Mouse (Mus musculus) limb, embryonic 10.5 days (tissue): ENCODE data around the gene Prune1. TPM values are rescaled to one million over a fixed set of nuclear protein-coding genes. Genes with fewer than 3 reads are reported as not detected.

Experiments
- DNase-seq: peaks from one replicate; pipeline ENCODE4 v3.0.0-alpha.2; 2017; ENCODE audit warnings: low spot score
- H3K27ac ChIP-seq: fragments of 300-500 bp; sonication (generic); 2 replicates; pipeline ENCODE4 v1.5.1; 2016; ENCODE audit warnings: mild to moderate bottlenecking
- H3K27me3 ChIP-seq: fragments of 300-500 bp; sonication (generic); 2 replicates; pipeline ENCODE4 v1.6.1; 2016; ENCODE audit warnings: low read depth, mild to moderate bottlenecking; ENCODE audit not compliant: poor library complexity, severe bottlenecking
- H3K36me3 ChIP-seq: fragments of 300-500 bp; sonication (generic); 2 replicates; pipeline ENCODE4 v1.6.1; 2016; ENCODE audit warnings: mild to moderate bottlenecking, moderate library complexity
- H3K4me1 ChIP-seq: fragments of 300-500 bp; sonication (generic); 2 replicates; pipeline ENCODE4 v1.6.1; 2016
- H3K4me3 ChIP-seq: fragments of 300-500 bp; sonication (generic); 2 replicates; pipeline ENCODE4 v1.5.1; 2016; ENCODE audit warnings: mild to moderate bottlenecking, moderate library complexity
- H3K9me3 ChIP-seq: fragments of 300-500 bp; sonication (generic); replicated peaks from 2 replicates; pipeline ENCODE4 v1.6.1; 2016; ENCODE audit warnings: mild to moderate bottlenecking
- WGBS: fragments of 180-500 bp; shearing (Covaris S2); methylation state at CpG from one replicate; pipeline ENCODE4 v1.1.7; 2016; 5-methylcytosine and 5-hydroxymethylcytosine counted together
- polyA plus RNA-seq: library from polyadenylated mRNA; unstranded; fragments of >200 nt; fragmentation: Nextera tagmentation; extraction: Ambion mirVana; gene quantifications from 2 replicates; pipeline ENCODE4 v1.2.1, GENCODE M21; 2016

Prune1 gene
- polyA plus RNA-seq, 1 experiment from 2014 or later: 30.5 TPM

DNA sequence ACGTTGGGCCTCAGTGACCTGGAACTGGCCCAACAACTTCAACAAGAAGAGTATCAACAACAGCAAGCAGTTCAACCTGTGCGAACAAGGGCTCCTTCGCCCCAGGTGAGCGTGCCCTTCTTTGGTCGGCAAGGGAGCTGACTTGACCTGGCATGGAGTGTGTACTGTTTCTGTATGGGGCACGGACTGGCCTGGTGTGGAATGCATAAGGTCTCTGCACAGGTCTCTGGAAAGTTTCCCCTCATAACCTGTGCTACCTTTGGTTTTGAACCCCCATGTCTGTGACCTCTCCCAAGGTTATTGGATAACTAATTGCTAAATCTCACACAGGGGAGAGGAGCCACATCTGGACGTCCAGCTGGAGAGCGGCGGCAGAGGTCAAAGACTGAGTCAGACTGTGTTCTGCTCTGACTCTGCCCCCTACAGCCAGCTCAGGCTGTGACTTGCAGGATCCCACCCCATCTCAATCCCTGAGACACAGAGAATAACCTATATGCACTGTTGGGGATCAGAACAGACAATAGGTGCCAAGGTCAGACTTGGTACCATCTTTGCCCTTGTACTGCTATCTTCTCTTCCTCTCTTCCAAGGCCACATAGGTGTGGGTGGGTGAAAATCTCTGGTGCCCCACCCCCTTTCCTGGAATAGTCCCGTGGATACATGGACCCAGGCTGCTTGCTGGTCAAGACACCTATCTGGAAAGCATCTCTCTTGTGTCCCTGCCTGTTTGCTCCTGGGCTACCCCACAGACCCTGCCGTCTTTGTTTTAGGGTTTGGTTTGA is 13.6 kb upstream of the Prune1 start:
- 80% methylated on average over 11 of the region's 11 CpGs for WGBS
- Histone ChIP-seq H3K9me3 (no peaks in the 10 kb centered on the region), H3K36me3 (peaks cover 65% of the 10 kb centered on the region), H3K27me3 (no peaks in the 10 kb centered on the region), H3K4me3 (no peak overlapping the region), H3K27ac (no peak overlapping the region), H3K4me1 (peaks cover 9% of the 10 kb centered on the region; the same call in 1 of the 2 replicates)
- DNase-seq: no peak

DNA sequence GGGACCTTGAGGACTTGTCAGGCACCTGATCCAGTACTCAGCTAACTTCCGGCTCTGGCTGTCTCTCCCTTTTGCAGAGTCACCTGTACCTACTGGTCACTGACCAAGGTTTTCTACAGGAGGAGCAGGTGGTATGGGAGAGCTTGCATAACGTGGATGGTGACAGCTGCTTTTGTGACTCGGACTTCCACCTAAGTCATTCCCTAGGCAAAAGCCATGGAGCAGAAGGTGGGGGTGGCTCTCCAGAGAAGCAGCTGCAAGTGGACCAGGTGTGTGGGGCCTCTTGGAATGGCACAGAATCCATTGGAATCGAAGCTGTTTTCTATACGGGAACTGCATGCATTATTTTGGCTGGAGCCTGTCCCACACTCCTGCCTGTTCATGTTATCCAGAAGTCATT is 12.8 kb upstream of the Prune1 start:
- Histone ChIP-seq H3K9me3 (no peaks in the 10 kb centered on the region), H3K27ac (no peak overlapping the region), H3K4me3 (no peak overlapping the region), H3K36me3 (peaks cover 73% of the 10 kb centered on the region), H3K27me3 (no peaks in the 10 kb centered on the region), H3K4me1 (peaks cover 9% of the 10 kb centered on the region; the same call in 1 of the 2 replicates)
- no peak for DNase-seq
- 89% methylated on average over 5 of the region's 5 CpGs for WGBS

DNA sequence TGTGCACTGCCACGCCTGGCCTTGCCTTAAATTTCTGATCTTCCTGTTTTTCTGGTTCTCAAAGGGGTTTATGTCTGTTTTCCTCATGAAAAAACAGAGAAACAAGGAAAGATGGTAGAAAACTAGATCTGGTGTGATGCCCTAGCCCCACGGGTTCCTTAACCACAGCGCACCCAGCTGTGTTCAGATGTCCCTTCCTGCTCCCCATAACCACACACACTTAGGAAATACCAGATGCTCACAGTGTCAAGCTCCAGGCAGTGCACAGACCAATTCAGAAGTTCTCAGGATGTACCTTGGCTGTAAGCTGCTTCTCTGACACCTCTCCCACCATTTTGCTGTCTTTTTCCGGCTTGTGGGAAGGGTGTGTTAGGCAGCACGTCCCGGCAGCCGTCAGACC is 12.4 kb upstream of the Prune1 start:
- 88% methylated on average over 7 of the region's 7 CpGs for WGBS
- Histone ChIP-seq H3K36me3 (peaks cover 73% of the 10 kb centered on the region), H3K27me3 (no peaks in the 10 kb centered on the region), H3K27ac (no peak overlapping the region), H3K4me3 (no peak overlapping the region), H3K4me1 (peaks cover 9% of the 10 kb centered on the region; the same call in 1 of the 2 replicates), H3K9me3 (no peaks in the 10 kb centered on the region)
- DNase-seq: no peak

DNA sequence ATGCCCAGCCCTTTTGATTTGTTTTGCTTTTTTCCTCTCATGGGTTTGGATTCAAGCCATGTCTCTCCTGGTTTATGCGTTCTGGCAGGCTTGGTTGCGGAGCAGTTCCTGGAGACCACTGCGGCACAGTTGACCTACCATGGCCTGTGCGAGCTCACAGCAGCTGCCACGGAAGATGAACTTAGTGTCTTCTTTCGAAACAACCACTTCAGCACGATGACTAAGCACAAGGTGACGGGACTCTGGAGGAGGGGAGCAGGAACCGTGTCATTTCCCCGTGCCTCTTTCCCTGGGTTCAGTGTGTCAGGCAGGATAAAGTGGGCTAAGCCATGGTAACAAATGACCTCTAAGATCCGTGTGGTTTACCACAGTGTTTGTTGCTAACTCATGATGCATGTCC is 11.7 kb upstream of the Prune1 start:
- 86% methylated on average over 11 of the region's 11 CpGs for WGBS
- Histone ChIP-seq H3K27ac (no peak overlapping the region), H3K36me3 (peaks cover 76% of the 10 kb centered on the region), H3K4me1 (peaks cover 9% of the 10 kb centered on the region; the same call in 1 of the 2 replicates), H3K9me3 (no peaks in the 10 kb centered on the region), H3K4me3 (no peak overlapping the region), H3K27me3 (no peaks in the 10 kb centered on the region)
- no peak for DNase-seq

DNA sequence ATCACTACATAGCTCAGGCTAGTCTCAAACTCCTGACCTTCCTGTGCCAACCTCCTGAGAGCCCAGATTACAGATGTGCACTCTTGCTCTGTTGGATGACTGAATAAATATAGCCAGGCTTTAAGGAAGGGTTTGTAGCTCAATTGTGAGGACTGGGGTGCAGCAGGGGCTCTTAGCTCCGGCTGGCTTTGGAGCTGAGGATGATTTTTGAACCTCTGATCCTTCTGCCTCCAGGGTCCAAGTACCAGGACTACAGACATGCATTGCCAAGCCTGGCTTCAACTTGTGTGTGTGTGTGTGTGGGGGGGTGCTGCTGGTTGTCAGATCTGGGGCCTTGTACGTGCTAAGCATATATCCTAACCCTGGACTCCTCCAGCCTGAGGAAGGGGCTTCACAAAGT is 11.0 kb upstream of the Prune1 start:
- peaks cover 80% of the 10 kb centered on the region for H3K36me3 ChIP-seq
- no peak overlapping the region for H3K4me3 ChIP-seq
- H3K27ac ChIP-seq: no peak overlapping the region
- no peak for DNase-seq
- H3K9me3 ChIP-seq: no peaks in the 10 kb centered on the region
- WGBS: 92% methylated on average over 2 of the region's 2 CpGs
- no peaks in the 10 kb centered on the region for H3K27me3 ChIP-seq
- H3K4me1 ChIP-seq: peaks cover 9% of the 10 kb centered on the region; the same call in 1 of the 2 replicates

DNA sequence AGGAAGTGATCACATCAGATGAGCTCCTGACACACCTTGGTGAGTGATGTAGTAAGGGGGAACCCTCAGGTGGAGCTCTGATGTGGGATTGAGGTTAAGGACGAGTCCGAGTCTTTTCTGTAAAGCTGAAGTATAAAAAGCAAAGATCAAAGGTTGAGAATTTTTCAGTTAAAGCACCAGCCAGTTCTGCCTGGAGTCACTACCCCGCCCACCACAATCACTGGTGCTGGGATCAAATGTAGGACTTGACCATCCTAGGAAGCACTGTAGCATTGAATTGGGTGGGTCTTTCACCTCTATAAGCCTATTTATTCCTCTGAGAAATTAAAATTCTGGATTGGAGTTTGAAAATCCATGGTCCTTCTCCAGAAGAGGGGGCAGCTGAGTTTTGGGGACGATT is 9.2 kb upstream of the Prune1 start:
- no peaks in the 10 kb centered on the region for H3K9me3 ChIP-seq
- H3K4me3 ChIP-seq: no peak overlapping the region
- DNase-seq: no peak
- peaks cover 72% of the 10 kb centered on the region for H3K36me3 ChIP-seq
- no peaks in the 10 kb centered on the region for H3K27me3 ChIP-seq
- H3K4me1 ChIP-seq: 0 out of 2 replicates have a peak, but pooled peaks cover 4% of the 10 kb centered on the region
- H3K27ac ChIP-seq: no peak overlapping the region
- 88% methylated on average over 4 of the region's 4 CpGs for WGBS

DNA sequence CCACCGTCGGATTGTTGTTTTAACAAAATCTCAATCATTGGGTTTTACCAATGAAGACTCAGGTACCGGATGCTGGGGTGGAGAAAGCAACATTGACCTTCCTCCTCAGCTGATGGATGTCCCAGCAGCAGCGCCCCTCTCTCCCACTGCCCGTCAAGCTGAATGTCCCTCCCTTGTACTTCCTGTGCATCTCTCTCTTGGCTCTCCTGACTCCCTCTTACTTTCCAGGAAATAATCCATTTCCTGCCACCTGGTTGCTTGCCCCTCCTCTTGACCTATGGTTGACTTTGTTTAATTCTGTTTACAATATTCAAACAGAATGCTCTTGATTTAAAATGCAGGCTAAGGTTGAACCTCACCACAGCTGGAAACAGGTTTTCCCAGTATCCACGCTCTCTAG is 8.3 kb upstream of the Prune1 start:
- DNase-seq: no peak
- WGBS: 79% methylated on average over 6 of the region's 6 CpGs

DNA sequence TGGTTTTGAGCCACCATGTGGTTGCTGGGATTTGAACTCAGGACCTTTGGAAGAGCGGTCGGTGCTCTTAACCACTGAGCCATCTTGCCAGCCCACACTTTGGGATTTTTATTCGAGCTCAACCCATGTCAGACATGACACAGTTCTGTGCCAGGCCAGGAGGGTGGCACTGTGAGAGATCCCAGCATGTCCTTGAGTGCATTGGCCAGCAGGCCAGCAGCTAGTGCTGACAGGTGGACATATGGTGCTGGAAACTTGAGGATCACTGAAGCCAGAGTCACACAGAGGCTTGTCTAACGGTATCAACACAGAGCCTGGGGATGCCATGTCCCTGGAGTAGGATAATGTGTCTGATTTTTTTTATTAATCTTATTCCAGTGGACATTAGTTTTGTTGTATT is 7.5 kb upstream of the Prune1 start:
- Histone ChIP-seq H3K4me1 (peaks cover 5% of the 10 kb centered on the region), H3K27me3 (no peaks in the 10 kb centered on the region), H3K36me3 (peaks cover 58% of the 10 kb centered on the region), H3K27ac (no peak overlapping the region), H3K9me3 (no peaks in the 10 kb centered on the region), H3K4me3 (no peak overlapping the region)
- 94% methylated on average over 4 of the region's 4 CpGs for WGBS
- no peak for DNase-seq

More for the DNA sequence above, 8.3 kb upstream of the Prune1 start:
- no peak overlapping the region for H3K4me3 ChIP-seq
- H3K36me3 ChIP-seq: peaks cover 65% of the 10 kb centered on the region
- no peak overlapping the region for H3K27ac ChIP-seq
- no peaks in the 10 kb centered on the region for H3K4me1 ChIP-seq
- no peaks in the 10 kb centered on the region for H3K27me3 ChIP-seq
- H3K9me3 ChIP-seq: no peaks in the 10 kb centered on the region

DNA sequence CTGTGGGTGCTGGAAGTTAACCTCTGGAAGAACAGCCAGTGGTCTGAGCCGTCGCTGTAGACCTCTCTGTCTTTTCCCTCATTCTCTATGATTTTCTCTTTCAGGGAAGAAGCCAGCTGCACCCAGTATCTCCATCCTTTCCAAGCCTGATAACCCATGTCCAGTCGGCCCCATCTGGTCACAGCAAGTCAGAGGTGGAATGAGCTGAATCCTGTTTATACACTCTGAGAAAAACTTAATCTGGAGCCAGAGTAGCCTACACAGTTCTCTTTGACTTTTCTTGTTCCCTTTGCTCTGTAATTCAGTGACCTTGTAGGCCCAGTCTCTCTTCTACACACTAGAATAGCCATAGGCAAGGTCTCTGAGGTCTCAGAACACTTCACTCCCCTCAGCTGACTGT is 5.7 kb upstream of the Prune1 start:
- H3K9me3 ChIP-seq: no peaks in the 10 kb centered on the region
- H3K4me1 ChIP-seq: peaks cover 15% of the 10 kb centered on the region
- no peak for DNase-seq
- 90% methylated on average over 3 of the region's 3 CpGs for WGBS
- H3K36me3 ChIP-seq: peaks cover 40% of the 10 kb centered on the region
- H3K27me3 ChIP-seq: no peaks in the 10 kb centered on the region
- no peak overlapping the region for H3K27ac ChIP-seq
- H3K4me3 ChIP-seq: no peak overlapping the region

DNA sequence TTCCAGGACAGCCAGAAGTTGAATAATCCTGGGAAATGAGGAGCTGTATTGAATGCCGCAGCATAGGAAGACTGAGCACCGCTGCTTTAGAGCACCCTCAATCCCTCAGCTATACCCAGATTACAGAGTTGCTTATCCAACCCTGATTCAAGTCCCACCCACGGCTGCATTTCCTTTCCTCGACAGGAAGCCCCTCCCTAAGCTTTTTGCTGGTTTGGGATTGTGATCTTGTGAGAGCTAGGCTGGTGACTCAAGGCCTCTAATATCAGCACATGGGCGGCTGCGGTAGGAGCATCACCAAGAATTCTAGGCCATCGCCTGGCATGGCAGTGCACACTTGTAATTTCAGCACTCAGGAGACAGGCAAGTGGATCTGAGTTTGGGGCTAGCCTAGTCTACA is 4.6 kb upstream of the Prune1 start:
- H3K4me3 ChIP-seq: no peak overlapping the region
- H3K27me3 ChIP-seq: no peaks in the 10 kb centered on the region
- no peak overlapping the region for H3K27ac ChIP-seq
- H3K4me1 ChIP-seq: peaks cover 22% of the 10 kb centered on the region
- peaks cover 32% of the 10 kb centered on the region for H3K36me3 ChIP-seq
- no peak for DNase-seq
- 90% methylated on average over 7 of the region's 7 CpGs for WGBS
- H3K9me3 ChIP-seq: no peaks in the 10 kb centered on the region

DNA sequence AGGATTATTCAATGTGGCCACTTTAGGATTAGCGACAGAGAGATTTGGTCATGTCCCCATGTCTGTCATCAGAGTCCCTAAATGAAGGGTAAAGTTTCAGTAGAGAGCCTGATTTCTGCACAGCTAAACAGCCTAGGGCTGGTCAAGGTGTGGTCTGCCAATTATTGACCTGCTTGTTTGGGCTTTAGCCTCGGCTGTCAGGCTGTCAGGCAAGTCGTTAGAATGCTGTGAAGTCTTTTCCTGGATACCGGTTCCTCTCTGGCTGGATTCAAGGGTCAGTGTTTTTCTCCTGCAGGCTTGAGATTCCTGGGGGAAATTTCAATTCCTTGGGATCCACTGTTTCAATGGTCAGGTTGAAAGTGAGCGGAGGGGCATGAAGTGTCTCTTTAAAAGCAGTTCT is 4.1 kb upstream of the Prune1 start:
- peaks cover 27% of the 10 kb centered on the region for H3K36me3 ChIP-seq
- H3K4me3 ChIP-seq: no peak overlapping the region
- no peak for DNase-seq
- peaks cover 22% of the 10 kb centered on the region for H3K4me1 ChIP-seq
- no peaks in the 10 kb centered on the region for H3K27me3 ChIP-seq
- 67% methylated on average over 5 of the region's 5 CpGs for WGBS
- no peaks in the 10 kb centered on the region for H3K9me3 ChIP-seq
- no peak overlapping the region for H3K27ac ChIP-seq

DNA sequence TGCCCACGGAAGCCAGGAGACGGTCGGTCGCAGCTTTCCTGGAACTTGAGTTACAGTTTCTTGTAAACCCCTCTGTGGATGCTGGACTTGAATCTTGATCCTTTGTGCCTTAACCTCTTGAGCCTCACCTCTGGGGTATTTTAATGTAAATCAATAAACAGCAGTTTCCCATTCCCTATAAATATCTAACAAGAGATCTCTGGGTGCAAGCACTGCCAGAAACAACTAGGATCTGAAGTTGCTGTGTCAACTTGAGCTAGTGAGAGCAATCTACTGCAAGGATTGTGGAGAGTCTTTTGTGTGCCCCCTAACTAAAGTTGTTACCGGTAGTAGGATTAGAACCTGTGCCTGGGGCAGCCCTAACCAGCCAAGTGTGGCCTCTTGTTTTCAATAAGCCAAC is 3.5 kb upstream of the Prune1 start:
- peaks cover 26% of the 10 kb centered on the region for H3K4me1 ChIP-seq
- no peak overlapping the region for H3K4me3 ChIP-seq
- H3K9me3 ChIP-seq: no peaks in the 10 kb centered on the region
- H3K36me3 ChIP-seq: peaks cover 21% of the 10 kb centered on the region
- 96% methylated on average over 5 of the region's 5 CpGs for WGBS
- DNase-seq: no peak
- no peak overlapping the region for H3K27ac ChIP-seq
- H3K27me3 ChIP-seq: no peaks in the 10 kb centered on the region

DNA sequence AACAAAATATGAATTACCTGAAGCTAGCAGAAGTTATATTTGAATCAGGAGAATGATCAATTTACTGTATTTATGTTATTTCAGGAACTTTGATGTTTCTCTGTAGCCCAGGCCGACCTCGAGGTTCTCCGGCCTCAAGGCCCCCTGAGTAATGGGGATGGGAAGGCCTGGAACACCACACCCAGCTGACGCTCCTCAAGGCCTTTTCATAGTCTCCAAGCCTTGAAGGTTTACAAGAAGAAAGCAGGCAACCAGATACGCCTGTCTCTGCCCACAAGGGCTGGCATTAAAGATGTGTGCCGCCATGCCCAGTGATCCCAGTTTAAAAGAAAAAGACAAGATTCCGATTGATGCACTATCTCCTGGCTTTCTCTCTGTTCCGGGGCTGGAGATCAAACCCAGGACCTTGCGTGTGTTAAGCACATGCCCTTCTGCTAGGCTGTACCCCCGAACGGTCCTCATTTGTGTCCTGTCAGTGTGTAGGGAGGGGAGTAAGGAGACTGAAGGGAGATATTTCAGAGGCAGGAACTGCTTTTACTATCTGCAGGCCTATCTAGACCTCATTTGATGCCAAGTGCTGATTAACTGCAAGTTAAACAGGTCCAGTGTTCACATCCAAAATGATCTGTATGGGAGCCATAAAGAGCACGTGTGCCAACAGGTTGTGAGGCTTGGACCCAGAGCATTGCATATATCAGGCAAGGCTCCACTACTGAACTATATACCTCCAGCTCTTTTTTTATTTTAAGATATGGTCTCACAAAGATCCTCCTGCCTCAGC is 2.8 kb upstream of the Prune1 start:
- H3K9me3 ChIP-seq: no peaks in the 10 kb centered on the region
- H3K4me1 ChIP-seq: peaks cover 26% of the 10 kb centered on the region
- DNase-seq: no peak
- peak overlapping the region; percentile 80 for H3K4me3 ChIP-seq
- 90% methylated on average over 12 of the region's 12 CpGs for WGBS
- peaks cover 14% of the 10 kb centered on the region for H3K36me3 ChIP-seq
- H3K27ac ChIP-seq: no peak overlapping the region
- H3K27me3 ChIP-seq: no peaks in the 10 kb centered on the region
